Mouse (Mus musculus) spleen, adult 10 weeks (tissue): ENCODE measurements around the gene Dyrk3. TPM values are rescaled to one million over a fixed set of nuclear protein-coding genes. Genes with fewer than 3 reads are reported as not detected.

ENCODE experiments used
- polyA plus RNA-seq: library from polyadenylated mRNA; stranded (reverse); fragments of 350-450 nt; fragmentation: Illumina TruSeq; extraction: RNeasy Lipid Tissue Mini Kit (QIAGEN cat#74804); gene quantifications from one replicate; pipeline ENCODE4 v1.2.3, GENCODE M21; 2015; ENCODE audit warnings: low replicate concordance; ENCODE audit not compliant: insufficient read depth

Dyrk3 gene
- 4.5 TPM for polyA plus RNA-seq

DNA sequence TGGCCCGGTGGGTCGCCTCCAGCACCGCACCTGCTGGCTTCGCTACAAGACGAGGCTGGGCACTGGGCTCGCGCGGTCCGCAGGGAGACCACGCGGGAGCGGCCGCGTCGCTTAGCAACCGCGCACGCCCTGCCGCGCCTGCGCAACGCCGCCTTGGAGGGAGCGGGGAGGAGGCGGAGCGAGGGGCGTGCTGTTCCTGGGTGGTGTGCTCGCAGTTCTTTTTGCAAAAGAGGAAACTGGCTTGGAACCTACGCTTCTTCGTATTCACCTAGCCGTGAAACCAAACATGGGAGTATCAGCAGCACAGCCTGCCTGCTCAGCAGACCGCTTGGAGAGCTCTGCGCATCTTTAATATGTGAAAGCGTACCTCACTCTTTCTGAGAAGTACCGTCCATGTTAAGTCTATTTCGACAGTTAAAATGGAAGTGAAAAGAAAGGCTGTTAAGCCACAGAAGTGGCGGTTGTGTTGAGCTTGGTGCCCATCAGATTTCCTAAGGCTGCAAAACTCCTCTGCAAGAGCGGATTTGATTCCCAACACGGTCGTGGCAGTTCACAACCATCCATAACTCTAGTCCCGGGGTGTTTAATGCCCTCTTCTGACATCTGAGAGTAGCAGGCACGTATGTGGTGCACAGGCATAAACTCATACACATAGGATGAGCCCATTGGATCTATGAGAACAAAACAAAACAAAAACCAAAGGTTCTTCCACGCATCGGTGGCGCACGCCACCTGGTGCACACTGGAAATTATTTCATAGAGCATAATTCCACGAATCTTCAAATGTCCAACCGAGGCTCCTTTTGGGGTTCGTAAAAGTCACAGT is at the start of gene Dyrk3:
Gene Dyrk3 (minus strand): TSS at position 150 of the 826 bp plus-strand sequence.

GRCm38 (mm10) chr1:131153018-131153629 is 15.0 kb upstream of the Dyrk3 start, which contains the start of gene Eif2d:
Eif2d (plus strand) TSS chr1:131153181.

DNA sequence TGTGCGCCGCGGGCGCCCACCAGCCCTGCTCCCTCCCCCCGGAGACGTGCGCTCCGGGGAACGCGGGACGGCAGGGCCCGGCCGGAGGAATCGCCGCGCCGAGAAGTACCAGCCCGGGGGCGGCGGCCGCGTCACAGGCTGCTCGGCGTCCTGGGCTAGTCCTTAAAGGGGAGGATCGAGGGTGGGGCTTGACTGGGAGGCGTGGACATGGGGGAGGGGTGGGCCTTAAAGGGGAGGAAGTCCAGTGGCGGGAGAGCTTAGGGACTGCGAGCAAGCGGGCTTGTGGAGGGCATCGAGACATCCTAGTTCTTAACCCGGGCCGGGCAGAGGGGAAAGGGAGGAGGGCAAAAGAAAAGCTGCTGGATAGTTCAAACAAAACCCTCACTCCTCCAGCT is 40.4 kb downstream of the Dyrk3 start, which contains the start of gene Mapkapk2:
Gene Mapkapk2 (minus strand): TSS at position 127 of the 395 bp plus-strand sequence.

Other genes starting within 250 kb of the Dyrk3 start
- not detected for gene Il20, start 226.9 kb downstream of the Dyrk3 start, polyA plus RNA-seq
- not detected for gene Il19, start 198.2 kb downstream of the Dyrk3 start, polyA plus RNA-seq
- gene Il10, start 118.5 kb downstream of the Dyrk3 start, polyA plus RNA-seq: 1.2 TPM
- 76.0 TPM for gene Mapkapk2, start 40.5 kb downstream of the Dyrk3 start, polyA plus RNA-seq
- 26.0 TPM for gene Eif2d, start 14.8 kb upstream of the Dyrk3 start, polyA plus RNA-seq
- 137 TPM for gene Rassf5, start 106.9 kb upstream of the Dyrk3 start, polyA plus RNA-seq
- gene Ikbke, start 141.3 kb upstream of the Dyrk3 start, polyA plus RNA-seq: 63.0 TPM